Mouse (Mus musculus): Measurements from ENCODE around the gene Ldb3.

Ldb3 gene

DNA sequence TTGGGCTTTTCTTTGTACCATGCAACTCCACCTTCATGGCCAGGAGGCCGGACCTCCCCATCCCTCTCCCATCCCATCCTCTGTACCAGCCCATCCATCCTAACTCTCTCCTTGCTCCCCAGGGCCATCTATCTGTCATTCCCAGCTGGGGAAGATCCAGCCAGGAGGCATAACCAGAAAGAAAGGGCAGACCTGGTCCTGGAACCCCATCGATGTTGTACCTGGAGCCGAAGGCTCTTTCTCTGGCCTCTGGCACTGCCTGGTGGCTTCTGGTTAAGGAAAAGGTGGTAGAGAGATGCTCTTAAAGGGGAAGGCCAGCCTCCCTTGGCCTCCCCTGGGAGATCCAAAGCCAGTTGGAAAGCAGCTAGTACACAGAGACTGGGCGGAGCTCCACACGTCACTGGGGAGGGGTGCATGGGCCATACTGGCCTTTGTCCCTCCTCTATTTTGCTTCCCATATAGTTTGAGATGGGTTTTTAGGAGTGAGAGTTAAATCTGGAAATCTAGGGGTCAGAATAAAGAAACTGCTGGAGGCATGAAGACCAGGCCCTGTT, 1.6 kb upstream of the Ldb3 start:
- DNase-seq, result no peak

DNA sequence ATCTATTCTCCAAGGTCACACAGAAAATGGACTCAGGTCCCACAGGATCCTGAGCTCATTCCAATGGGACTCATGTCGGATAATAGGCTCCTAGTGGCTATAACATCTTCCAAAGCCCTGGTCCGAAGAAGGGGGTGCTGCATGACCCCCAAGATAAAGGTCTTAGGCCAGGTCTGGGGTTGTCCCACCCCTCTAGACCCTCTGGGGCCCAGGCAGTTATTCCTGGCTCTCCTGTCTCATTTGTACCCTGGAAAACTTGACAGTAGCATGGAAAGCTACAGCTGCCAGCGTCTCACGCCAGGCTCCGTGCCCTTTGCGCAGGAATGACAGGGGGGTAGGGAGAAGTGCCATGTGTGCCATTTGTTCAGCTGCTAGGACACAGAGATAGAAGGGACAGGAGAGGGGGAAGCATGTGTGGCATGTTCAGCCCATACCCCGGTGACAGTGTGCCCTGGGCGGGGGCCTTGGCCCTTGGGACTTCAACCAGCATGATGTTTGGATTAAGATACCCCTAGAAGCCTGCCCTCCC, 767 bp upstream of the Ldb3 start:
- no peak for DNase-seq

DNA sequence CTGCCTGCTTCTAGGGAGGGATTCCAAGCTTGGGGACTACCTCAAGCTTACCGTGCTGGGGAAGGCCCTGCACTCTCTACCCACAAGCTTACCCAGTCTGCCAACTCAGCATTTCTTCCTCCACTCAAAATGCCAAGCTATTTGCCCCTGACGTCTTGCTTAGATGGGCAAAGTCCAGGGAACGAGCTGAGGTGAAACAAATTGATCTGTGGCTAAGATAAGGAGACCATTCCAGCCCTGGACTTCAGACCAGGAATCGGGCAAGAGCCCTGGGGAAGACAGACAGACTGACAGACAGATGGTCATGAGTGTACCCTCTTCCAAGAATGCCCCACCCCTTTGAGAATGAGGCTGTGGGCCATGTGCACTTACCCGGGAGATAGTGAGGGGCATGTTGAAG, 477 bp downstream of the Ldb3 start:
- no peak for DNase-seq

DNA sequence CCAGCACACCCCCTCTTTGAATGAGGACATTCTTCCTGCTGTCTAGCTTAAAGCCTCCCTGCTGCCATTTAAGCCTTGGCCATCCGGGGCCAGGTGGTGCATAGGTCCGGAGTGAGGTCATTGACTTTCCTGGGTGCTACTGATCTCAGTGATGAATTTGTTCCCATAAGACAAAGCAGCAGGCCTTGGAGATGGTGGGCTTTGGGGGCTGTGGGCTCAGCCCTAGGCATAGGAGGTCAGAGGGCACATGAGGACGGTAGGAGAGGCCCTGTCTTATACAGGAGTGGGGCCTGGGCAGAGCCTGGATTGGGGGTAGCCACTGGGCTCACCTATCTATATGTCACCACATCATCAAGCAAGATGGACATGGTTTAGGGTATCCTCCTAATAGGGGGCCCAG, 1.6 kb downstream of the Ldb3 start:
- DNase-seq, result no peak

DNA sequence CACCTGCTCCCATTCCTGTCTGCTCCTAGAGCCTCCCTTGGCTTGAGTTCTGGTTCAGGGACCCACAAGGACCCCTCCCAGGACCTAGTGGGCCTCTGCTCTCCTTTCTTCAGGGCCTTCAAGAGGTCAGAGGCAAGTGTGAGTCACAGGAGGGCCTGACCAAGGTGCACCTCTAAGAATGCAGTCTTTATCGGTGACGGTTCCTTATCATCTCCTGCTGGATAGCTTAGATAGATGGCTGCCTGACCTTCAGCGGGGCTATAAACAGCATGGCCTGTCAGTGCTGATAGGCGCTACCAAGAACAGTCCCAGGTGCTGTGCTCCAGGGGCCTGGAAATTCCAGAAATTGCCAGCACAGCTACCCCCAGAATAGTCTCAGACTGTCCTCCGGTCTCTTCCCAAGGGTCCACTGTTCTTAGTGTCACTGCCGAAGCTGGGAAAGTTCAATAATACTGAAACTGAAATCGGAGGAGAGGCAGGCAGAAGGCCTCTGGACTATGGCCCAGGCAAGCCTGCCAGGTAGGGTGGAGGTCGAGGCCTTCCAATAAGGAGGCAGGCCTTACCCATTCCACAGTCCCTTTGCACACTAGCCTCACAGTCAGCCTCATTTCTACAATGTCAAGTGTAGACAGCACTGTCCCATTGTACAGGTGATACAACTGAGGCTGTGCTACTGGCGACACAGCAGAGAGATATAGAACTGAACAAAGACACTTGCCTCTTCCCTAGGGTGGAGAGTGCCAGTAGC, 3.0 kb downstream of the Ldb3 start:
- no peak for DNase-seq

DNA sequence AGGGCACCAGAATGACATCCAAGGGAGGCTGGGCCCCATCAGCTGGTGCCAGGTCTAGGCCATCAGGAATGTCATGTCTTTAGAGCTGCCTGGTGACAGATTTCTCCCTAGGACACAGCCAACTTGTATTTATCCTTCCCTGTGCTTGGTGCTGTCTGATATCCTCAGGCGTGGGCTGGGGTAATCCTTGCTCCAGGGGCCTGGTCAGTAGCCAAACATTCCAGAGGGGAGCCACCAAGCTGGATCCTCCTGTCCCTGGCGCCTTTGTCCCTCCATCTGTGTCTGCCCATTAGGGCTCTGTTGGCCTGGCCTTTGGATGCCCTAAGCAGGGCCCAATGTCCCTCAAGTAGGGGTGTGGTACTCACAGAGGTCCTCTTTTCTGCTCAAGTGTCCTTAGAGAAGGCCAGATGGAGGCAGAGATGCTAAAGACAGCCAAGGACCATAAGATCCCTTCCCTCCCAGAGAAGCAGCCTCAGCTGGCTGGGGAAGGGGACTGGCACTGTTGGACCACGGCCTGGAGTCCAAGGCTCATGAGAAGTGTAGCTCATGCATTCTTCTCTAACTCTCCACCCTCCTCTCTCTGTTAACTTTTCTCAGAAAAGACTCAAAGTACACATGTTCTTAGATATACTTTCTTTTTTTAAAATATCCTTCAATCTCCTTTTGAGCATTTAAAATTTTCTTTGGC, 5.6 kb downstream of the Ldb3 start:
- no peak for DNase-seq

DNA sequence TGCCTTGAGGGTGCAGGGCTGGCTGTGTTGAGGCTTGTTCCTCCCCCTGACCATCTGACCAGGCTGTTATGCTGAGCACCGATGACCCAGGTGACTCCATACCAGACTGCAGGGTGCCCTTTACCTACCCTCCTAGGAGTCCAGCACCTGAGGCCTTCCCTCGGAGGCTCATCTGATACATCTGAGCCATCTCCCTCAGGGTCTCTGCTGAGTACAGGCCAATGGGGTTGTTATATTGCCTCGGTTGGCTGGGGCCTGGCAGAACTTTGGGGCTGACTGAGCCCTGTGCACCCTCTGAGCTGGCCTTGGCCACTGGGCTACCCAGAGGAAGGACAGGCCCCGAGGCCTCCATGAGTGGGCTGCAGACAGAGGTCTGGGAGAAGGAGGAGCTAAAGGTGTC, 11.6 kb downstream of the Ldb3 start:
- no peak for DNase-seq

DNA sequence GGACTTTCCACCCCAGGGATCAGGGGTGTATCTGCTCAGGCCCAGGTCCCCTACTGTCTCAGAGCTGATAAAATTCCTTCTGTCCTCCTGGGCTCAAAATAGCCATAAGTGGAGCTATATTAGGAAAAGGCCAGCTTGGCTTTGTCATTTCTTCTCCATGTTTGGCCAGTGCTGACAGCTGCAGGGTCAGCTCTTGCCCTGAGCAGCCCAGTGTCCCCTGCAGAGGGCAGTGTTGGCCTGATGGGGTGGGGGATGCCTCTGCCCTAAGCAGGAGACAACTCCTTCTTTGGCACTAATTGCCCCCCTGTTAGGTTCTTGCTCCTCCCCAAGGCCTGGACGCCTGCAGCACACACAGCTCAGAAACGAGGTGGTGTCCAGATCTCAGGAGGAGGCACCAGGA, 14.4 kb downstream of the Ldb3 start:
- no peak for DNase-seq

DNA sequence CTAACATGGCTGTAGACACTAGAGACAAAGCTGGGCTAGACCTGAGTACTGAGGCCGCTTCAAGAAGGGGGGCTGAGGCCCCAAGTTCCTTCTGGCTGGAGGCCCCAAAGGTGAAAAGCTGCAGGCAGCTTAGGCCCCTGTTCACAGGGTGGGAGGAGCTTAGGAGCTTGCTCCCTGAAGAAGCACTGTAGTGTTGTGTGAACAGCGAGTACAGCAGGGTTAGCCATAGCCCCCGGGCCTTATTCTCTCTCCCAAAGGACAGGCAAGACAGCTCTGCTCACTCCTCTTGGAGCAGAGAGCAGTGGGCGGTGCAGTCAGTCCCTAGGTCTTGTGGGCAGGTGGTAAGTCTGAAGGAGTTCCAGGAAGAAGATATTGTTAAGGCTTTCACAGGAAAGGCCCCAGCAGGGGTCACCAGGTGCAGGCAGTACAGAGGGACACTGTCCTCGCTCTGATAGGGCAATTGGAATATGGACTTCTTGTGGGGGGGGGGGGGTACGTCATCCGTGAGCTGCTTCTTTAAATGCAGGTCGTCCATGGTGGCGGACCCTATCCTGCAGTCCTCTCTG, 15.1 kb downstream of the Ldb3 start:
- no peak for DNase-seq

DNA sequence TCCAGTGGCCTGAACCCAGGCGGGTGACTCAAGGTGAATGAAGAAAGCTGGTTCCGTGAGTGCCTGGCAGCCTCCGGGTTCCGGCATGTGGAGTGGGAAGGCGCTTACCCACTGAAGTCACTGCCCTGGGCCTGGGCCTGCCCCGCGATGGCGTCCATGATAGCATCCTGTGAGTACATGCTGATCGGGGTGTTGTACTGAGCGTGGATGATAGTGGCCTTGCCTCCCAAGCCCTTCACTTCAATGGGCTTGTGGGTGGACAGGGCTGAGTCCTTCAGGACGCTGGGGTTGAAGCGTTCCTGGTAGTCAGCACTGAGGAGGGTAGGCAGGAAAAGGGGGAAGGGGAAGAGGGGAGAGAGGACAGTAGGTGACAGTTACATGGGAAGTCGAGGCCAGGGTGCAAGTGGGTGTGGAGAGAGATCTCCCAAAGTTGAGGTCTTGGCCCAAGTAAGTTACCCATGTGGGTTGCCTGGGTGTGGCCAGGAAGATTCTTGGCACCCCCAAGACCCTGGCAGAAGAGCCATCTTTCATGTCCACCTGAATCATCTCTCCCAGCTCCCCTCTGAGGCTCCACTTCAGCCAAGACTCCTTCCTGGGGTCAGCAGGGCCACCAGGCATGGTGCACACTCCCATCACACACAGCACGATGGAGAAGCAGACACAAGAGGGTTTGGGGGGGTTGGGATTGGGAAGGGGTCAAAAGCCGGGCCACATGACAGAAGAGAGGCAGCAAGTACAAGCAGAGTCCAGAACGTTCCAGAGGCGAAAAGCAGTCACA, 16.7 kb downstream of the Ldb3 start:
- DNase-seq, result no peak

DNA sequence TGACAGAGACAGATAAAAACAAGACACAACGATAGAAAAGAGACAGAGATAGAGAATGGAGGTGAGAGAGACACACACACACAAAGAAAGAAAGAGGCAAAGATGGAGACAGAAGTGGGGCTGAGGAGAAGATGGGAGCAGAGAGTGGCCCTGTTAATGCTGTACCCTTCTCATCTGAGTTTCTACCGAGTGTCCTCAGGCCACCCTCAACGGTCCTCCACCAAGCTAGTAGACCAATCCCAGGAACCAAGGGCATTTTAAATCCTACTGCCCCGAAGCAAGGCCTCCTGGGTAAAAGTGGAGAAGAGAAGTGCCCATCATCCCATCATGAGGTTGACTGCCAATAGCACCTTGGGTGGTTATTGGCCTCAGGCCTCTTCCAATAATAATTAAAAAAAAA, 17.6 kb downstream of the Ldb3 start:
- no peak for DNase-seq

DNA sequence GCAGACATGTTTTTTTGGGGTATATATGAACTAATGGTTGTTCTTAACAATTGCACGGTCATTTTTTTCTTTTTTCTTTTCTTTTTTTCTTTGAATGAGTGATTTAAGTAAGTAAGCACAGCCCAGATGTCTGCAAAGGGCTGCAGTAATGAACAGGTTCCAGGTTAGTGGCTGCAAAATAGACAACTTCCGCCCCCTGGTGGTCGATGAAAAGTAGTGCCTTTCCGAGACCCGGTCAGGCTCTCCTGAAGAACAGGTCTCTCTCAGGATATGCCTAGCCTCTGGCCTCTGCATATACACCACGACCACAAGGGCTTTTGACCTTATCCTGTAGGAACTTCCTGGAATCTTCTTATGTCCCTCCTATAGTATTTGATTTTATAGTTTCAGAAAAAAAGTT, 18.2 kb downstream of the Ldb3 start:
- DNase-seq, result peak; percentile 83

DNA sequence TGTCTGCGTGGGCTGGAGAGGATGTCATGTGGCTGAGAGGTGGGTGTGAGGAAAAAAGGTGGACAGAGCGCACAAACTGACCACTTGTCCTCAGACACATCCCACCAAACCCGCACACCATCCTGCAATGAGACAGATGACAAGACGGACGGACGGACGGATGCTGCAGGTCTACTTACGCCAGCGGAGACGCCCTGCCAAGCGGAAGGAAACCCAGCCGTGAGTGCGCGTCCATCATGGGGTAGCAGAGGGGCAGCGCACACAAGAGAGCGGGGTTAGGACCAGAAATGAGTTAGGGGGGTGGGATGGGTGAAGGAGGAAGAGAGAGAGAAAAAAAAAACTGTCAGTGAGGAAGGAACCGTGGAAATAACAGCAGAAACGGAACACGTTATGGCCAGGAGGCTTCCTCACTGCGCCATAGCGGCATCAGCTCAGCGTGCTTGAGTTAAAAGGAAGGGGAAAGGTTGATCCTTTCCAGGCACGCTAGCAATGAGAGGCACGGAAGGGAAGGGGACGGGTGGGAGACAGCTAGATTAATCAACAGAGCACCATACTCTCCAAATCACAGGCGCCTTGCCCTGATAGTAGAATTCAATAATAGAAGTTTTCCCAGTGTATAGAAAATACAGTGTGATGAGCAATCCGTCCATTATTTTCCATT, 18.8 kb downstream of the Ldb3 start:
- no peak for DNase-seq

DNA sequence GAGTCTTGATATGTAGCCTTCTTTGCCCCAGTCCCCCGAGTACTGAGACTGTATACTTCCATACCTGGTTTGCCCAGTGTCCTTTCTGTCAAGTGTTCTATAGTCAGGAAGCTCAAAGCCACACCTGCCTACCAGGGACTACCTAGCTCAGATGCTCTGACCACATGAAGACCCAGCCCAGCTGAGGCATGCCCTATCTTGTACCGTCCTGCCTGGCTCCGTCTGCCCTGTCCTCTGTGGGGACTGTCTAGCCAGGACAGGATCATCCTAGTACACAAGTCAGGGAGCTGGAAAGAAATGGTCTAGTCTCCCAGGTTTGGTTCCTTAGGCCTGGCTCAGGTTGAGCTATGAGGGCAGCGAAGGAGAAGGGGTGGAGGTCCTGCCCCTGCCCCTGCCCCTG, 19.9 kb downstream of the Ldb3 start:
- DNase-seq, result no peak

DNA sequence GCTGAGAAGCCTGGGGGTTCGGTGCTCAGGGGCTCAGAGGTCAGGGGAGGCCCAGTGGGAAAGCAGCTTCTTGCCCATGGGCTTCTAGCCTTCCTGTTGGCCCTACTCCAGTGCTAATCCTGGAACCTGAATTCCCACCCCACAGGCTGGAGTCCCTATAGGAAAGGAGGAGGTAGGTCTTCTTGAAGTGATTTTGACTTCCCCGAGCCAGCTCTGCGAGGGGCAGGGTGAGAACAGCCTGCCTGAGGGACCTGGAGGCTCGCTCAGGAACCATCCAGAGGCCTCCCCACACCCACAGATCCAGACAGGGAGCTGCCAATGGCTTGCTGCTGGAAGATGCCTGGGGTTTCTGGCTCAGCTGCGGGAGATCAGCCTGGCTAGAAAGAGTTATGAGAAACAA, 20.8 kb downstream of the Ldb3 start:
- no peak for DNase-seq

DNA sequence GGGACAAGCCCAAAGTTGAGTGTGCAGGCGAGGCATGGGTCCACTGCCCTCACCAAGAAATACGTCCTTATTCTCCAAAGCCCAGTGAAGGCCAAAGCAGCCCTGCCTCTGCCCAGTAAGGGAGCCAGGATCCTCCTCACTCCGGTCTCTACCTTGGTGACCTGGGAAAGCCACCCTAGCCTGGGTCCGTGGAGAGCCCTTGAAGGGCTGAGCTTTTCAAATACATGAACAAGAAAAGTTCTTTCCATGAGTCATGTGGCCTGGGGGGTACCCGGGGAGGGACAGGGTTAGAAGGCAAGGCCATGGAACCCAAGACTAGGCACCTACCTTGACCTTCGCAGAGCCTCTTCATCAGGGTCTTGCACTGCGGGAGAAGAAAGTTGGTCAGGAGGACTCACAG, 22.0 kb downstream of the Ldb3 start:
- no peak for DNase-seq

DNA sequence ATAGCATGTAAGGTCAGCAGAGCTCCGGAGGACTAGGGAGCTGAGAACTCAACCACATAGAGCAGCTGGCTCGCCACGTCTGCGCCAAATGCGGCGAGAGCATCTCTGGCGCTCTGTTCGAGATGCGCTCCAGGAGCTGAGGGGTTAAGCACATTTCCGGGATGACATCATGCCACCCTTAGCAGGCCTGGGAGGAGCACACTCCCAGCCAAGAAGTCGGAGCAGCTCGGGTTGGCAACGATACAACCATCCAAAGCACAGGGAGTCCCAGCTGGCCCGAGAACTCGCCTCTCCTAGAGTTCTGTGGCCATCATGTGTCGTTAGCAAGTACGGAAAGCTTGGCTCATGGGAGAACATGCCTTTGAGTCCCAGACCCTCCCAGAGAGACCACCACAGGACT, 22.8 kb downstream of the Ldb3 start:
- DNase-seq, result peak; percentile 25

DNA sequence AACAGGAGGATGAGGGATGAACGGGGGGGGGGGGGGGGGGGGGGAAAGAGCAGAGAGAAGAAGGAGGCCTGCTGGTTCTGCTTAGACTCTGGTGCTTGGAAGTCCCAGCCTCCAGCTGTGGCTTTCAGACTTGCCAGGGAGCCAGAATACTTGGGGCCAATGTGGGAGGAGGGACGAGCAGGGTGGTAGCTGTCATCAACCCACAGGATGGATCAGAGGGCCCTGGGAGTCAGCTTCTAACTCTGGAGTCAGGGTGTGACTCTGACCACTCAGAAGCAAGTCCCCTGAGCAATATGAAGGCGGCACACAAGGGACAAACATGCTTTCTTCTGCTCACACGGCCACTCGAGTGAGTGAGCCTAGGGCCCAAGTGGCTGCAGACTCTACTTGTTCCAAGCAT, 23.8 kb downstream of the Ldb3 start:
- DNase-seq, result no peak

DNA sequence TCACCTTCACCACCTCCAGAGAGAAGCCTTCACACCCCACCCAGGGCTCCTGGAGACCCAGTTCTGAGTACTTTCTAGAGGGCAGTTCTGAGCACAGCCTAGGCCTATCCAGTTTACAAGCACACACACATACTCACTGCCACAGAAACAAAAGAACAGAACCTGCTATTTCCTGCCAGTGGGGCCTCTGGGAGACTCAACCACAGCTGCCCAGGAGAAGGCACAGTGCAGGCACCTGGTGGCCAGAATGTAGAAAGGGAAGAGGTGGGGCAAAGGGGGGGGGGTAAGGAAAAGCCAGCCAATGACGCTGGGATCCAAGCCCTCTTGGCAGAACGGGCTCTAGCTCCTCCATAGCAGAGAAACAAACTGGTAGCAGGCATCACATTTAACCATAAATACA, 26.1 kb downstream of the Ldb3 start:
- DNase-seq, result no peak

DNA sequence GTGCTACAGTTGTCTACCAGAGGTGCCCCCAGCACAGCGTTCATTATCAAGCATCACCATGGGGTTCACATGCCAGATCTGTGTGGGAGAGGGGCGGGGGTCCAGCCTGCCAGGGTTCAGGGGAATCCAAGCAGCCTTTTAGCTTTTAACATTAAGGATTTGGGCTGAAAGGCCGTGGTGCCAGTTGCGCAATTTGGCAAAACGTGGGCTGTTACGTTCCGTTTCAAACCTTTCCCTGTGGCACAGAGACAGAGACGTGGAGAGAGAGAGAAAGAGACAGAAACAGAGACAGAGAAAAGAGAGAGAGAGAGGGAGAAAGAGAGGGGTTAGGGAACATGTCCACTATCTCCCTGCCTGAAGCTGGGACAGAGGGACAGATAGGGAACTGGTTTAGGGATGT, 26.8 kb downstream of the Ldb3 start:
- no peak for DNase-seq

DNA sequence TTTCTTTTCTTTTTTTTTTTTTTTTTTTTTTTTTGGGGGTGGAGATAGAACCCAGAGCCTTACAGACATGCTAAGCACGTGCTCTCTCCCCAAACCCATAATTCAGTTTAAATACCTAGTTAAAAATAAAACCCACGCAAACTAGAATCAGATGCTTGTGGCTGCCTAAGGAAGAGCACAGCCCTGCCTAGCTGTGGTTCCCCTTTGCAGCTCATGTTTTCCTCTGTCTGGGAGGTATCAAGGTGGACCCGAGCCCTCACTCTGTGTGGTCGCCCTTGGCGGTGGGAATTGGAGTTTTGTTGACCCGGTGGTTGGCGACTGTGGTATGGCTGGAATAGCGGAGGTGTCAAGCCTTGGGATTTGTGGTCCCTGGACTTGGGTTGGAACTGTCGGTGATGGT, 29.5 kb downstream of the Ldb3 start:
- DNase-seq, result no peak

DNA sequence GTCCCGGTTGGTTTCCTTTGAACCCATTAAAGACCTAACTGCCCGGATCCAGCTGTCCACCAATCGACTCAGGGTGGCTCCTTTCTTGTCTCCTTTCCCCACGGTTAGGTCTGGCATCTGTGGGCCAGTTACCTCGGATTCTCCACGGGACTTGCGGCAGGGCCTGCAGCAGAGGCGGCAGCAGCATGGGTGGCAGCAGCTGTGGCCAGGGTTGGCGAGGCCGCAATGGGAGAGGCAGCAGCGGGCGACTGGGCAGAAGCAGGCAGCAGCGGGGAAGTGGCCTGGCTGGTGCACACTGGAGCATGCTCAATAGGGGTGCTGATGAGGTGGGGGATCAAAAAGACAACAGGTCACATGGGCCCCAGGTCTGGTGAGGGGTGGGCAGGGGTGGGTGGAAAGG, 33.3 kb downstream of the Ldb3 start:
- DNase-seq, result no peak

DNA sequence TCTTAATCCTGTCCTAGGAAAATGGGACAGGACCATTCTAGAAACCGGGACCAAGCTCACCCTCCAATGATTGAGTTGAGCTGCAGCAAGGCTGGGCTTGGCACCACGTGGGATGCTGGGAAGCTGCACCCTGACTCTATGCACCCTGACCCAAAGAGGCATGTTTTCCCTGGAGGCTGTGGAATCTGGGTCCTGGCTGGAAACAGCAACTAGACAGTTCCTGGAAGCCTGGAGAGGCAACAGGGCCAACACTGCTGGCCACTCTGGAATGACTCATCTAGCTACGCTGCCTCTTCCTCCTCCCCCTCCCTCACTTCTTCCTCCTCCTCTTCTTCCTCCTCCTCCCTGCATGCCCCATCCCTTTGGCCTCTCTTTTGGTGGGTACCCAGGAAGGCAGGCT, 34.4 kb downstream of the Ldb3 start:
- no peak for DNase-seq

Data from right cerebral cortex, adult 18-20 months (tissue).